Mouse (Mus musculus): Measurements from ENCODE around the gene Furin.

- TF ChIP-seq CTCF (IDR thresholded peaks at IDR 0.05; ENCODE audit: extremely low read depth, insufficient read depth, insufficient read length, insufficient replicate concordance), result peak; percentile 78
- peak; percentile 61; the same call in 1 of the 2 replicates for TF ChIP-seq POLR2A (IDR thresholded peaks at IDR 0.05; ENCODE audit: low read depth, low read length)
These were observed 65.2 kb downstream of the Furin start for GRCm38 (mm10) chr7:80339793-80340628.
